Mouse (Mus musculus) C2C12 (cell line): ENCODE measurements around the gene Dpysl5. TPM values are rescaled to one million over a fixed set of nuclear protein-coding genes. Genes with fewer than 3 reads are reported as not detected.

ENCODE experiments used
- H3K27me3 ChIP-seq: one replicate; pipeline ENCODE4 v1.6.1; 2011; ENCODE audit not compliant: control insufficient read depth, insufficient read depth, insufficient read length
- H3K36me3 ChIP-seq: one replicate; pipeline ENCODE4 v1.6.1; 2011; ENCODE audit not compliant: control insufficient read depth, insufficient read depth
- H3K4me3 ChIP-seq: one replicate; pipeline ENCODE4 v1.5.1; 2011; ENCODE audit warnings: mild to moderate bottlenecking, control low read depth; ENCODE audit not compliant: poor library complexity, insufficient read depth, severe bottlenecking
- H3K79me2 ChIP-seq: one replicate; pipeline ENCODE4 v1.6.1; 2011; ENCODE audit not compliant: control insufficient read depth, insufficient read depth
- H3K79me3 ChIP-seq: one replicate; pipeline ENCODE4 v1.6.1; 2011; ENCODE audit warnings: low read depth, control low read depth
- H3ac ChIP-seq: one replicate; pipeline ENCODE3; 2011; ENCODE audit warnings: low read depth; ENCODE audit not compliant: control insufficient read depth, insufficient read length
- CEBPB ChIP-seq: IDR thresholded peaks from one replicate; pipeline ENCODE4 v1.6.1; 2011; ENCODE audit warnings: low read depth, mild to moderate bottlenecking, control low read depth, moderate library complexity
- CTCF ChIP-seq: IDR thresholded peaks from one replicate; pipeline ENCODE4 v1.5.1; 2011; ENCODE audit not compliant: control insufficient read depth, insufficient read depth, insufficient read length
- FOSL1 ChIP-seq: IDR thresholded peaks from one replicate; pipeline ENCODE4 v1.8.0; 2011; ENCODE audit warnings: mild to moderate bottlenecking, low read length; ENCODE audit not compliant: poor library complexity, insufficient read depth, severe bottlenecking
- MAX ChIP-seq: IDR thresholded peaks from one replicate; pipeline ENCODE4 v1.6.1; 2011; ENCODE audit warnings: mild to moderate bottlenecking, control low read depth
- MYOD1 ChIP-seq: IDR thresholded peaks from one replicate; pipeline ENCODE4 v1.6.1; 2011; ENCODE audit warnings: low read depth; ENCODE audit not compliant: control insufficient read depth, insufficient read length
- MYOG ChIP-seq: IDR thresholded peaks from one replicate; pipeline ENCODE4 v1.6.1; 2011; ENCODE audit not compliant: control insufficient read depth, insufficient read length; ENCODE audit errors: extremely low read depth
- USF1 ChIP-seq: IDR thresholded peaks from one replicate; pipeline ENCODE4 v1.6.1; 2011; ENCODE audit warnings: low read depth, mild to moderate bottlenecking, control low read depth, moderate library complexity
- long read RNA-seq, 2 experiments: library from polyadenylated mRNA; unstranded; transcript quantifications; one replicate each; pipeline ENCODE4 v2.0.0; 2019 to 2020
- polyA plus RNA-seq: library from polyadenylated mRNA; unstranded; fragments of >200 nt; fragmentation: generic; extraction: Trizol; gene quantifications from one replicate; pipeline ENCODE4 v1.2.1, GENCODE M21; 2012; ENCODE audit warnings: missing spikeins

Dpysl5 gene
- 0.01 TPM for polyA plus RNA-seq
- long read RNA-seq, experiment 1 = 0 reads
- long read RNA-seq, experiment 2 = 0 reads

DNA sequence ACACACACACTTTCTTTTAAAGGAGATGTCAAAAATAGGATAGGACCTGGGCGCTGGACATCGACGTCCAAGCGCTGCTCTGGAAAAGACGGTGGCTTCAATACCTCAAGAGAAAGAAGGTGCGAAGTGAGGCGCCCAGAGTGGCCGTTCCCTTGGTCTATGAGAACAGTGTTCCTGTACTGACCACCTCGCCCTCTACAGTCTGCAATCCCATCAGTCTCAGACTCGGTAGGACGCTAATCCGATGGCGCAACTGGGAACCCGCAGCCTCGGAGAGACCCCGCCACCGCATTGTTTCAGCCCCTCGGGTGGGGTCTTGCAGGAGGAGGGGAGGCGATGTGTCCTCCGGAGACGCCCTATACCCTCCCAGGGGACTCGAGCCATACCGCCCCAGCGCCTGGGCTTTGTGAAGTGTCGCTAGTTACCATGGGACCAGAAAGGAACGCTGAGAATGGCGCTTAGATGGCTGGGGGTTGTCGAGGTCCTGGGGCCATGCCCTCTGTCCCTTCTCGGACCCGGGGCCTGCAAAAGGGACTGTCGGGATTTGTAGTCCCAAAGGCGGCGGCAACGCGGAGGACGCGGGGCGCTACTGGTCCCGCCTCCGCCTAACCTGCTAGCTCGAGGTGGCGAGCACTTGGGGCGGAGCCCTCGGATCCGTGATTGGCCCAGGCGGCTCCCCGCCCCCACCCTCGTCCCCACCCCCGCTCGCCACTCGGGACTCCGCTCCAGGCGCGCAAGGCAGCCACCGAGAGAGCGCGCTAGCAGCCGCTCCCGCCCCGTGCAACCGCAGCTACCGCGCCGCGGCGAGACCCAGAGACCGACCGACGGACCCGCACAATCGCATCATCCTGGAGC lies at the start of gene Dpysl5:
Gene Dpysl5 (plus strand): TSS at position 418 of the 855 bp plus-strand sequence.
- Histone ChIP-seq H3K79me3 (no peaks in the 10 kb centered on the region), H3K27me3 (peaks cover 57% of the 10 kb centered on the region), H3ac (no peak within 1 kb of the TSS), H3K4me3 (no peak within 1 kb of the TSS), H3K36me3 (no peaks in the 10 kb centered on the region), H3K79me2 (no peaks in the 10 kb centered on the region)
- TF ChIP-seq MYOD1 = no peak
- no peak for TF ChIP-seq FOSL1
- no peak for TF ChIP-seq USF1

DNA sequence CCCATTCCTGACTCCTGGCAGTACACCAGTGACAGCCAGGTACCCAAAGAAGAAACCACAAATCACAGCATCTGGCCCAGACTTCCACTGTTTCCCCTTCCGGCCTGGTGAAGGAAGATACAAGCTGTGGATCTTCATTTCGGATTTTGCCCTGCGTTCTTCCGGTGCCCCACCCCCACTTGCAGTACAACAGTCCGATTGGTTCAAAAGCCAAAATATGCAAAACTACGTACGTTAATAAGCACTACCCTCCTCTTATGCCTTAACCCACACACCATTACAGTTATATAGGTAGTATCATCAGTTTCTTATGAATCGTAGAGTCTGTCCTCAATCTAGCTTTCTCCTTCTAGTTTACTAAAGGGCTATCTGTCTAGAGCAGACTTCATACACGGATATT lies 46.0 kb upstream of the Dpysl5 start:
- Histone ChIP-seq H3K27me3 (no peaks in the 10 kb centered on the region), H3K4me3 (no peak overlapping the region), H3K79me2 (peaks cover 37% of the 10 kb centered on the region), H3K36me3 (peaks cover 22% of the 10 kb centered on the region), H3K79me3 (peaks cover 33% of the 10 kb centered on the region), H3ac (no peak overlapping the region)
- TF ChIP-seq MYOG (no peak), USF1 (no peak), MYOD1 (no peak), CTCF (no peak), MAX (no peak), FOSL1 (no peak), CEBPB (no peak)

DNA sequence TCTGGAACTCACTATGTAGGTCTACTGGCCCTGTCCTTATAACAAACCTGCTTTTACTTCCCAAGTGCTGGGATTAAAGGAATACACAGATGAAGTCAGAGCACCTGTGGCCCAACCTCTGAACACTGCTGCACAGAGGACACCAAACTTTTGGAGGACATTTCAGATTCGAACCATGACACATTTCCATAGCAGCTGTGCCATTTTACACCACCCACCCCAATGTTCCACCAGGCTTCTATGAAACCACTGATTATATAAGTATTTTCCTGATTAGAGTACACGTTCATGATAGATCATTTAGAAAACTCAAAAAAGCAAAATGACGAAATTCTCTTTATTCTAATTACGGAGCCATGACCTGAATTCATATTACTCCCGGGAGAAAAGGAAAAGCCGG lies 45.4 kb upstream of the Dpysl5 start:
- Histone ChIP-seq H3K4me3 (peak overlapping the region; percentile 7), H3K79me3 (peaks cover 36% of the 10 kb centered on the region), H3K27me3 (no peaks in the 10 kb centered on the region), H3K36me3 (peaks cover 28% of the 10 kb centered on the region), H3K79me2 (peaks cover 43% of the 10 kb centered on the region), H3ac (no peak overlapping the region)
- TF ChIP-seq MYOG = no peak
- no peak for TF ChIP-seq CTCF
- TF ChIP-seq CEBPB = no peak
- TF ChIP-seq MYOD1 = no peak
- no peak for TF ChIP-seq FOSL1
- TF ChIP-seq USF1 = no peak
- TF ChIP-seq MAX = no peak

- H3K79me2 ChIP-seq = peaks cover 49% of the 10 kb centered on the region
- peak within 1 kb of the TSS; percentile 100 for H3ac ChIP-seq
- no peaks in the 10 kb centered on the region for H3K27me3 ChIP-seq
- TF ChIP-seq CTCF = no peak
- no peak for TF ChIP-seq MYOD1
- TF ChIP-seq MYOG = no peak
- TF ChIP-seq MAX = no peak
- TF ChIP-seq USF1 = no peak
- no peak for TF ChIP-seq FOSL1
- no peak for TF ChIP-seq CEBPB
- H3K4me3 ChIP-seq = peak within 1 kb of the TSS; percentile 78
- peaks cover 38% of the 10 kb centered on the region for H3K79me3 ChIP-seq
- peaks cover 34% of the 10 kb centered on the region for H3K36me3 ChIP-seq
Measured at GRCm38 (mm10) chr5:30666391-30667195, 44.8 kb upstream of the Dpysl5 start, which contains the start of gene Cenpa. Cenpa (plus strand) TSS chr5:30666777.

- Histone ChIP-seq H3K79me3 (peaks cover 41% of the 10 kb centered on the region), H3K27me3 (no peaks in the 10 kb centered on the region), H3K4me3 (peak overlapping the region; percentile 78), H3K79me2 (peaks cover 55% of the 10 kb centered on the region), H3ac (peak overlapping the region; percentile 100), H3K36me3 (peaks cover 40% of the 10 kb centered on the region)
- TF ChIP-seq MAX (no peak), FOSL1 (no peak), USF1 (no peak), CTCF (no peak), CEBPB (no peak), MYOD1 (no peak), MYOG (no peak)
Measured at GRCm38 (mm10) chr5:30667215-30667614, 44.1 kb upstream of the Dpysl5 start.
